Mouse (Mus musculus) stomach, embryonic 14.5 days (tissue): ENCODE data around the gene Mrtfb. TPM values are rescaled to one million over a fixed set of nuclear protein-coding genes. Genes with fewer than 3 reads are reported as not detected.

ENCODE experiments used
- ATAC-seq: fragments of 200-750 bp; cut with Nextera tagmentation; 2 replicates; pipeline ENCODE4 v1.8.0; 2017; ENCODE audit warnings: low read depth, moderate TSS enrichment; ENCODE audit not compliant: insufficient number of reproducible peaks, insufficient read depth, low FRiP score
- H3K27ac ChIP-seq: fragments of 300-500 bp; sonication (generic); 2 replicates; pipeline ENCODE4 v1.5.1; 2014; ENCODE audit warnings: mild to moderate bottlenecking, low read length, moderate library complexity, mixed read lengths
- H3K27me3 ChIP-seq: fragments of 300-500 bp; sonication (generic); 2 replicates; pipeline ENCODE4 v1.6.1; 2014; ENCODE audit warnings: low read length, control low read depth, mixed read lengths; ENCODE audit not compliant: control insufficient read depth, insufficient read depth
- H3K36me3 ChIP-seq: fragments of 300-500 bp; sonication (generic); 2 replicates; pipeline ENCODE4 v1.6.1; 2014; ENCODE audit warnings: mild to moderate bottlenecking, control low read depth, low read length, moderate library complexity, mixed read lengths; ENCODE audit not compliant: control insufficient read depth, insufficient read depth
- H3K4me1 ChIP-seq: fragments of 300-500 bp; sonication (generic); 2 replicates; pipeline ENCODE4 v1.6.1; 2014; ENCODE audit warnings: low read length, control low read depth, mixed read lengths; ENCODE audit not compliant: control insufficient read depth, insufficient read depth
- H3K4me2 ChIP-seq: fragments of 300-500 bp; sonication (generic); replicated peaks from 2 replicates; pipeline ENCODE4 v1.6.1; 2014; ENCODE audit warnings: low read depth, low read length, control low read depth
- H3K4me3 ChIP-seq: fragments of 300-500 bp; sonication (generic); 2 replicates; pipeline ENCODE4 v1.5.1; 2014; ENCODE audit warnings: low read depth, low read length, control low read depth
- H3K9ac ChIP-seq: fragments of 300-500 bp; sonication (generic); replicated peaks from 2 replicates; pipeline ENCODE4 v1.6.1; 2014; ENCODE audit warnings: low read depth, mild to moderate bottlenecking, control low read depth, low read length, moderate library complexity, mixed read lengths
- H3K9me3 ChIP-seq: fragments of 300-500 bp; sonication (generic); 2 replicates; pipeline ENCODE4 v1.6.1; 2016; ENCODE audit warnings: low read depth, low read length, control low read depth; ENCODE audit not compliant: control insufficient read depth
- WGBS: fragments of 180-500 bp; shearing (Covaris S2); extraction: QIAGEN DNeasy Blood & Tissue Kit; methylation state at CpG from one replicate; pipeline ENCODE4 v1.1.7; 2014; 5-methylcytosine and 5-hydroxymethylcytosine counted together
- polyA plus RNA-seq: library from polyadenylated mRNA; unstranded; fragments of >200 nt; fragmentation: Nextera tagmentation; extraction: Ambion mirVana; gene quantifications from 2 replicates; pipeline ENCODE4 v1.2.1, GENCODE M21; 2014

Gene Mrtfb
- polyA plus RNA-seq, 1 experiment from 2014 or later, result 33.3 TPM

GRCm38 (mm10) chr16:13445461-13445860 is 189.2 kb downstream of the Mrtfb start:
- Histone ChIP-seq H3K4me1 (peaks cover 10% of the 10 kb centered on the region; the same call in 1 of the 2 replicates), H3K36me3 (no peaks in the 10 kb centered on the region), H3K9me3 (no peaks in the 10 kb centered on the region), H3K4me3 (no peak overlapping the region), H3K9ac (no peak overlapping the region), H3K27ac (no peak overlapping the region), H3K27me3 (no peaks in the 10 kb centered on the region), H3K4me2 (no peak overlapping the region)
- ATAC-seq, result no peak
- WGBS, result 62% methylated on average over 5 of the region's 5 CpGs

- no peaks in the 10 kb centered on the region for H3K27me3 ChIP-seq
- peak overlapping the region; percentile 84; the same call in 1 of the 2 replicates for H3K4me3 ChIP-seq
- H3K9ac ChIP-seq, result no peak overlapping the region
- ATAC-seq, result peak; percentile 16; the same call in 1 of the 2 replicates
- 19% methylated on average over 15 of the region's 15 CpGs for whole genome bisulfite sequencing
- peak overlapping the region; percentile 97 for H3K4me2 ChIP-seq
- H3K9me3 ChIP-seq, result no peaks in the 10 kb centered on the region
- H3K4me1 ChIP-seq, result peaks cover 10% of the 10 kb centered on the region; the same call in 1 of the 2 replicates
- H3K36me3 ChIP-seq, result no peaks in the 10 kb centered on the region
- H3K27ac ChIP-seq, result no peak overlapping the region
Observed at GRCm38 (mm10) chr16:13446488-13446887, 190.2 kb downstream of the Mrtfb start.

- H3K27ac ChIP-seq, result no peak overlapping the region
- H3K9me3 ChIP-seq, result no peaks in the 10 kb centered on the region
- peak; percentile 10; the same call in 1 of the 2 replicates for ATAC-seq
- WGBS, result 5% methylated on average over 11 of the region's 11 CpGs
- peaks cover 10% of the 10 kb centered on the region; the same call in 1 of the 2 replicates for H3K4me1 ChIP-seq
- H3K4me2 ChIP-seq, result peak overlapping the region; percentile 97
- no peaks in the 10 kb centered on the region for H3K27me3 ChIP-seq
- peak overlapping the region; percentile 84 for H3K4me3 ChIP-seq
- H3K36me3 ChIP-seq, result no peaks in the 10 kb centered on the region
- no peak overlapping the region for H3K9ac ChIP-seq
Observed at GRCm38 (mm10) chr16:13446971-13447283, 190.6 kb downstream of the Mrtfb start.

GRCm38 (mm10) chr16:13447284-13448050 is 191.2 kb downstream of the Mrtfb start:
- peak overlapping the region; percentile 48; the same call in 1 of the 2 replicates for H3K27ac ChIP-seq
- peak; percentile 73 for ATAC-seq
- WGBS, result under 1% methylated on average over 39 of the region's 43 CpGs

GRCm38 (mm10) chr16:13448051-13448705 is 191.9 kb downstream of the Mrtfb start:
- H3K4me1 ChIP-seq, result peaks cover 10% of the 10 kb centered on the region; the same call in 1 of the 2 replicates
- H3K36me3 ChIP-seq, result no peaks in the 10 kb centered on the region
- no peaks in the 10 kb centered on the region for H3K27me3 ChIP-seq
- H3K4me3 ChIP-seq, result peak overlapping the region; percentile 84
- peak; percentile 47; the same call in 1 of the 2 replicates for ATAC-seq
- H3K4me2 ChIP-seq, result peak overlapping the region; percentile 97
- under 1% methylated on average over 51 of the region's 52 CpGs for WGBS
- peak overlapping the region; percentile 48; the same call in 1 of the 2 replicates for H3K27ac ChIP-seq
- peak overlapping the region; percentile 76 for H3K9ac ChIP-seq
- no peaks in the 10 kb centered on the region for H3K9me3 ChIP-seq

More at GRCm38 (mm10) chr16:13447284-13448050, 191.2 kb downstream of the Mrtfb start:
- H3K27me3 ChIP-seq, result no peaks in the 10 kb centered on the region
- peaks cover 10% of the 10 kb centered on the region; the same call in 1 of the 2 replicates for H3K4me1 ChIP-seq
- H3K9ac ChIP-seq, result peak overlapping the region; percentile 76
- peak overlapping the region; percentile 97 for H3K4me2 ChIP-seq
- peak overlapping the region; percentile 84 for H3K4me3 ChIP-seq
- no peaks in the 10 kb centered on the region for H3K36me3 ChIP-seq
- H3K9me3 ChIP-seq, result no peaks in the 10 kb centered on the region

GRCm38 (mm10) chr16:13448706-13449090 is 192.4 kb downstream of the Mrtfb start:
- H3K27ac ChIP-seq, result no peak overlapping the region
- no peak for ATAC-seq

GRCm38 (mm10) chr16:13449491-13449890 is 193.2 kb downstream of the Mrtfb start:
- no peaks in the 10 kb centered on the region for H3K9me3 ChIP-seq
- WGBS, result 26% methylated on average over 13 of the region's 13 CpGs
- no peaks in the 10 kb centered on the region for H3K36me3 ChIP-seq
- H3K4me3 ChIP-seq, result 0 out of 2 replicates have a peak overlapping the region, but pooled peaks have one; percentile 84
- no peak overlapping the region for H3K27ac ChIP-seq
- H3K27me3 ChIP-seq, result no peaks in the 10 kb centered on the region
- ATAC-seq, result no peak
- H3K4me1 ChIP-seq, result peaks cover 10% of the 10 kb centered on the region; the same call in 1 of the 2 replicates
- no peak overlapping the region for H3K9ac ChIP-seq
- H3K4me2 ChIP-seq, result peak overlapping the region; percentile 97

More at GRCm38 (mm10) chr16:13448706-13449090, 192.4 kb downstream of the Mrtfb start:
- WGBS, result 16% methylated on average over 8 of the region's 8 CpGs
- Histone ChIP-seq H3K4me3 (peak overlapping the region; percentile 84), H3K36me3 (no peaks in the 10 kb centered on the region), H3K9ac (peak overlapping the region; percentile 76; the same call in 1 of the 2 replicates), H3K4me1 (peaks cover 10% of the 10 kb centered on the region; the same call in 1 of the 2 replicates), H3K27me3 (no peaks in the 10 kb centered on the region), H3K9me3 (no peaks in the 10 kb centered on the region), H3K4me2 (peak overlapping the region; percentile 97)

- Histone ChIP-seq H3K27ac (no peak overlapping the region), H3K4me3 (no peak overlapping the region), H3K4me2 (no peak overlapping the region), H3K4me1 (peaks cover 10% of the 10 kb centered on the region; the same call in 1 of the 2 replicates), H3K36me3 (no peaks in the 10 kb centered on the region), H3K27me3 (no peaks in the 10 kb centered on the region), H3K9ac (no peak overlapping the region), H3K9me3 (no peaks in the 10 kb centered on the region)
- no peak for ATAC-seq
- WGBS, result 46% methylated on average over 7 of the region's 7 CpGs
Observed at GRCm38 (mm10) chr16:13450831-13451230, 194.6 kb downstream of the Mrtfb start.
